Mouse (Mus musculus) liver, embryonic 14 days (tissue): Measurements from ENCODE around the gene B3gnt5. TPM values are rescaled to one million over a fixed set of nuclear protein-coding genes. Genes with fewer than 3 reads are reported as not detected.

ENCODE experiments used
- polyA plus RNA-seq: library from polyadenylated mRNA; depleted of rRNA; stranded (reverse); fragments of >200 nt; gene quantifications from 2 replicates; pipeline ENCODE4 v1.2.3, GENCODE M21; 2012; rRNA removed

B3gnt5 gene
- polyA plus RNA-seq = 0.10 and 0.17 TPM in 2 replicates

GRCm38 (mm10) chr16:19760074-19760473, at the start of gene B3gnt5:
Gene B3gnt5 (plus strand): TSS chr16:19760208.

Other genes starting within 250 kb of the B3gnt5 start
- not detected in 2 replicates for gene Olfr167, start 237.9 kb upstream of the B3gnt5 start, polyA plus RNA-seq
- gene Olfr168, start 224.7 kb upstream of the B3gnt5 start, polyA plus RNA-seq = not detected in 2 replicates
- gene Olfr169, start 188.4 kb upstream of the B3gnt5 start, polyA plus RNA-seq = not detected in 2 replicates
- not detected in 2 replicates for gene Olfr170, start 148.3 kb upstream of the B3gnt5 start, polyA plus RNA-seq
- not detected in 2 replicates for gene Olfr171, start 130.3 kb upstream of the B3gnt5 start, polyA plus RNA-seq
- not detected in 2 replicates for gene Lamp3, start 53.8 kb upstream of the B3gnt5 start, polyA plus RNA-seq
- gene Klhl6, start 222.8 kb downstream of the B3gnt5 start, polyA plus RNA-seq = 4.9 and 5.5 TPM in 2 replicates